Mouse (Mus musculus) hematopoietic stem cell, adult 5-6 weeks (primary cell): ENCODE measurements around the gene Hikeshi. TPM values are rescaled to one million over a fixed set of nuclear protein-coding genes. Genes with fewer than 3 reads are reported as not detected.

Experiments
- total RNA-seq: library from RNA; stranded (forward); fragments of 172-1452, 232-1000 nt; gene quantifications from 2 replicates; pipeline ENCODE4 v1.2.3, GENCODE M21; 2017

Gene Hikeshi
- total RNA-seq, 1 experiment from 2014 or later: 131 TPM

Other genes with a start within 250 kb of the Hikeshi start
- gene Ccdc81, start 37.6 kb downstream of the Hikeshi start, total RNA-seq: not detected in 2 replicates
- 175 and 180 TPM in 2 replicates for gene Eed, start 39.8 kb upstream of the Hikeshi start, total RNA-seq
- 157 and 219 TPM in 2 replicates for gene Picalm, start 189.0 kb upstream of the Hikeshi start, total RNA-seq